Mouse (Mus musculus): ENCODE measurements at regions not wholly inside any gene's neighbourhood (a gene's known extent, or its start where the extent isn't known, plus 50 kb on each side); places are given as distances from the start of the nearest gene placed in this dataset.

DNA sequence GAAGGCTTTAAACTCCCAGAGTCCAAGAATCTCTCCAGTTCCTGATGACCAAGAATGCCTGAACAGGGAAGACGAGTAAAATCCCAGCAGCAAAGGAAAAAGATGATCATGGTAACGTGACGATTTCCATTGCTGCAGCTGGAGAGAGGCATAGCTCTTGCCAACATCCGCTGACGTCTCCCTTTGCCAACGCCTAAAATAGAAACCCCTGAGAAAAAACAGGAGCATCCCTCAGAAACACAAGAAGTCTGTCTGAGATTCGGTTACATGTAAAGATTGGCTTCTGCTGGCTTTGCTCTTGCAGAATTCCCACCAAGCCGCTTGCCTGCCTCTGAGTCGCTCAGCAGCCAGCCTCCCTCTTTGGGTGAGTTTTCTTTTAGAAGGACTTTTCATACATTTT lies 290.3 kb upstream of the Nt5c1b start:
- DNase-seq (ENCODE audit: low spot score): no peak

DNA sequence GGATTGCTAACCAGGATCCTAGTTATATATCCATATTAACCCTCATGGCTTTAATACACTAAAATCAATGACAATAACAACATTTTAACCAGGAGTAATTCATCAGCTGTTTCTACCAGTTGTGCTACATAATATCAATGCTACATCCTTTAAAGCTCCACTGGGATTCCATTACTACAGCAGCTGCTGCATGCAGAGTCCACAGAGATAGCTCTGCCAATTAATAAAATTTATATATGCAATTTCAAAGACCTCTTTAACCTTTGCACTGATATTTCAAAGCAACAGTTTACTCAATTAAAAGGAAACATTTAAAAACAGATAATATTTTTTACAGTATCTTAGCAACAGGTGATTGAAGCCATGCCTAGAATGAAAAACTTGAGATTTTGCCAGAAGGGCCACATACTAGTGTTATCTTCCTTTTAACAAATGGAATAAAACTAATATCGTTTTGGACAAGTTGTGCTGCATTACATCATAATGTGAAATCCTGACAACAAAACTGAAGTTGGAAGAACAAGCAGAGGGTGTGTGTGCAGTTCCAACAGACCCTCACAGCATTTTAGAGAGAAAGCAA lies 256.8 kb upstream of the Nt5c1b start:
- DNase-seq (ENCODE audit: low spot score): no peak

DNA sequence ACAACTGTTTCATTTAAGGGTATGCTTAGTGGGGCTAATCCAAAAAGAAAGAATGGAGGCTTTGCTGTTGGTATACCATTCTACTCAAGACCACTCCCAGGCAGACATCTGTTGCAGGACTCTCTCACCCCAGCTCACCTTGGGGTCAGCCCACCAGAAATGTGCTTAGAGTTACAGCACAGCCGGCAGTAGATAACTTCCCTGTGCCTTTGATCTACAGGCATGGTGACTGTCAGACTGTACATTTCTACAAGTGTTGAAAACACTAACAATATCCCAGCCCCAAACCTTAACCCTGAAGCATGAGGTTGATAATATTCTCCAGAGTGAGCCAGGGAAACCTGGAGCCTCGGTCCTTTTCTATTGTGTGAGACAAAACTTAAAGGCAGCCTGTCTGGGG lies 247.7 kb upstream of the Nt5c1b start:
- DNase-seq (ENCODE audit: low spot score): no peak

DNA sequence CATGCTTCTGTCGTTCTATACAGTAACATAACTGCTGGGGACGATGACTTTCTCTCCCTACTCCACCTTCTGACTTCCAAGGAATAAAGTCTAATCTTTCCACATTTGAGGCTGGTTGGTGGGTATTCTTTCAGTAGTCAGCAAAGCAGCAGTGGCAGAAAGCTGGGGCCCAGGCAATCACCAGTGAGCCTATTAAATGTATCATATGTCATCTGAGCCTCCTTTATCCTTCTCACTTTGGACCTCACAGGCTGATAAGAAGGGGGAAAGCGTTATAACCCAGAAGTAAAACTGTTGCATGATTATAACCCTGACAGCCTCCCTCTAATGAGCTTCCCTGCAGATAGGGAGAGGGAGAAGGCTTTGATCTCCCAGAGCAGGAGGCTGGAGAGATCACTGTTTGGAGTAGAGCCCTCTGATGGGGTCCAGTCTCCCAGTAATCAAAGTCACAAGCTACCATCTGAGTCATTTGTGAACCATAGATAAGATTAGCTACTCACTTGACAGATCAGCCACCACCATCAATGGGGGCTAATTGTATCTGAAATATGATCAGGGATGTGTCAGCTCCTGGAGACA lies 241.7 kb upstream of the Nt5c1b start:
- DNase-seq (ENCODE audit: low spot score): no peak

DNA sequence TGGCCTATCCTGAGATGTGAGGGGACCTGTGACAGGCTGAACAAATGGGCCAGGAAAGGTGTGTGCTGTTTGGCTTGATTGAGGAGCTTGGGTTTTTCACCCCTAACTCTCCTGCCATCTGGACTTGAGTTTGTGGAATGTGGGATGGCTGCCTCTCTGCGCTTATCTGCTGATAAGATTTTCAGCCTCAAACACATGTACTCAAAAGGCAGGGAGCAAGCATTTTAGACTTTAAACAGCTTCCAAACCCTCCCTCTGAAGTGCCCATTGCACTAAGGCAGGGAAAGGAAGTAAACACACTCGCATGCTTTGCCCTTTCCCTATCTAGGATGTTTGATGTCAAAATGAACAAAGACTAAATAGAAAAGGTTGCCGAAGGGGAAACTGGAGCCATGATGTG lies 235.6 kb upstream of the Nt5c1b start:
- no peak for DNase-seq (ENCODE audit: low spot score)

DNA sequence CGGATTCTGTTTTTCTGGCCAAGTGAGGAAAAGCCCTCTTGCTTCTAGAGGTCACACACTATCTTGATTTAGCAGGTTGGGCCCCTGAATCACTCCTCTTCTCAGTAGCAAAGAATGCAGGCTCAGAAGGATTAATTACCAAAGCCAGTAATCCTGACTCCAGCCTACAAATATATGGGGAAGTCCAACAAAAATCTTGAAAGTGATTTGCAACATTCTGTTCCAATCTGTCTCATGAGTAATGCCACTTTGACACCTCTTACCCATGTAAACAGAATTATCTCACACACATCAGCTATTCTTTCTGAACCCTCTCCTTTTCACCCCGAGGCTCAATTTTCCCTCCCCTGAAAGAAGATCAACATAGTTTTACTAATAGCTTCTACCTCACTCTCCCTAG lies 233.9 kb upstream of the Nt5c1b start:
- no peak for DNase-seq (ENCODE audit: low spot score)

DNA sequence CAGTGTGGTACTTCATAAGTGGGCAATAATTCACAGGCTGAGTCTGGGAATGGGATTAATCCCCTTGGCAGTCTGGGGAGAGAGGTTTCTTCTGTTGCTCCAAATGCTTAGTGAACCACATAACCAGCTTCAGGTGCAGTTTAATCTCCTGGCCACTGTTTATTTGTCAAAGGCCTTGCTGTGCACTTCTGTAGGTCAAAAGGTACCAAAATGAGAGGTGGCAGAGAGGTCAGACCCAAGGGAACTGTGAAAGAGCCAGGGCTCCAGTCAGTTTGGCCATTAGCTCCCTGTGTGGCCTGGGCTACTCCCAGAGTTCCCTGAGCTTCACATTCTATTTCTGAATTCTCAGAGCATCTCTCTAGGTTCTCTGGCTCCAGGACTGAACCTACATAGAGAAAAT lies 229.6 kb upstream of the Nt5c1b start:
- no peak for DNase-seq (ENCODE audit: low spot score)

DNA sequence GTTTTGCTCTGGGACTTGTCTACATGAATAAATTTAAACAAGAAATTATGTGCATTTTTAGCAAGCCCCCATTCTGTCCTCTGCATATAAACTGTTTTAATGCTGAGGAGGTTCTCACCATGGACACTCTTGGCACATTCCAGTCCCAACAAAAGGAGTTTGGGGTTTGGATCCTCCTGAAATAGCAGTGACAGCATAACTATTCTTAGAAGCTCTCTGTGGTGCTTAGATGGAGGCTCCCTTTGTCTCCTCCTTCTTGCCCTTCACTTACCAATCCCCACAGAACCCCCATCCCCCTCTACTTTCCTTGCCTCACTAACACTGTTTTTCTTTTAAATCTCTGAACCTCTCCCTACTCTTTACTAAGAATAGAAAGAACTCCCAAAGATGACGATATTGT lies 208.9 kb upstream of the Nt5c1b start:
- no peak for DNase-seq (ENCODE audit: low spot score)

DNA sequence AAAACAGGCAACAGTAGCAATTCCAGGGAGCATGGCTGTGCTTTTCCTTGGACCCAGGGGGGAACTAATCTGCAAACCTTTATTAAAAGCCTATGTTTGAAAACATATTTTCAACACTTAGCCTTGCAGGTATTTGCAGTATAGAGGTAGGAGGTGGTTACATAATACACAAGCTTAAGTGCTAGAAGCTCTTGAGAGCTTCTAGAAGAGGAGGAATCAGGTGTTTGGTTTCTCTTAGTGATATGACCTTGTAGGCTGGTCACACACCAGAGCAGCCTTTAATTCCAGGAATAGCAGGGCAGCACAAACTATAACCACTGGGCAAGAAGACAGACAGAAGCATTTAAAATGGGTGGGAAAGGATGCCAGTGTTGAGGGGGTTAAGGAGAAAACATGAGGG lies 201.7 kb upstream of the Nt5c1b start:
- DNase-seq (ENCODE audit: low spot score): no peak

DNA sequence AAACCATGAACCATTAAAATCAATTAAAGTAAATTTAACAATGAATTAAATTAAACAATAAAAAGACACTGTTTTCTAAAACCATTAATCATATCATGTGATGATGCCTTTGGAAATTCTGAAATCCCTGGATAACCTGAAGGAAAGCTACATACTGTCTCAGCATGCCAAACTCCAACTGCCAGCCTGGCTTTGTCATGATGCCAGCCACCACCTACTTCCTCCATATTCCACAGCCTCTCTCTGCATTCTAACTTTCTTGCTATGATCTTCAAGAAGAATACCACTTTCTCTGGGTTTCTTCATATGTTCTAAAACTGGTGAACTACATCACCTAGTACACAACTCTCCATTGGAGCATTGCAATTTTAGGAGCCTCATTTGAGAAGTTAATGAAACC lies 201.2 kb upstream of the Nt5c1b start:
- DNase-seq (ENCODE audit: low spot score): no peak

DNA sequence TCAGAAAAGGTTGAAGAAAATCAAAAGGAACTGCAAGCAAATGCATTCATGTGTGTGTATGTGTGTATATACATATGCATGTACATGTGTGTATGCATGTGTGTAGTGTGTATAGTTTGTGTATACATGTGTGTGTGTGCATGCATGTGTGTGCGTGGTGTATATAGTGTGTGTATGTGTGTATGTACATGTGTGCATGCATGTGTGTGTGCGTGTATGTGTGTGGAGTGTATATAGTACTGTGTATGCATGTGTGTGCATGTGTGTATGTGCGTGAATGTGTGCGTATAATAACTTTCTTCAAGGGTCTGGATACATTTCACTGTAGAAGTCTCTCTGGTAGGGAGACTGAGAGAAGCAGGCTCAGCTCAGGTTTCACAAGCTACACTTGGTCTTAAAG lies 191.1 kb upstream of the Nt5c1b start:
- DNase-seq (ENCODE audit: low spot score): no peak

DNA sequence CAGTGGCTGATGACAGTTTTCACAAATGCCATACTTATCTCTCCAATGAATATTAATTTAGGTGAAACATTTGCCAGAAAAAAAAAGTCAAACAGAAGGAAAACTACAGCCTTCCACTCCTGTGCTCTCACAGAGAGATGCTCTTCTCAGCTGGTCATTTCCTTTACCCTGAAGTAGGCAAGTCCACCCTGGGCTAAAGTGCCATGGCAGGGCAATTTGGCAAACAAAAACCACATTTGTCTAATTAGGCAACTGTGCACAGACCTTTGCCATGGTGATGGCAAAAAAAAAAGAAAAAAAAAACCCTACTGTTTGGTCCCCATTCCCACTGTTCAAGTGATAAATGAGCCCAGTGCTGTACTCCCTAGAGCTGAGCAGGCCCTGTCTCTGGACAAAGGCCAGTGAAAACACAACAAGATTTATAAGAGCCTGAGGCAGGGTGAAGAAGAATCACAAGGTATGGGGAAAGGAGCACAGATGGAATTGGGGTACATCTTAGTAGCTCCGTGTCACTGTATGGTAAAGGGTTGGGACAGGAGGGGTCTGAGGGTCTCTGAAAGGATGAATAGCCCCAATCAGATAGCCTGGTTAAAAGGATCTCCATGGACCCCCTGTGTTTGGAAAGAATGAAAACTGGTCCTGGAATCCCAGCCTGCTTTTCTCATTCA lies 190.5 kb upstream of the Nt5c1b start:
- DNase-seq (ENCODE audit: low spot score): peak; percentile 50

DNA sequence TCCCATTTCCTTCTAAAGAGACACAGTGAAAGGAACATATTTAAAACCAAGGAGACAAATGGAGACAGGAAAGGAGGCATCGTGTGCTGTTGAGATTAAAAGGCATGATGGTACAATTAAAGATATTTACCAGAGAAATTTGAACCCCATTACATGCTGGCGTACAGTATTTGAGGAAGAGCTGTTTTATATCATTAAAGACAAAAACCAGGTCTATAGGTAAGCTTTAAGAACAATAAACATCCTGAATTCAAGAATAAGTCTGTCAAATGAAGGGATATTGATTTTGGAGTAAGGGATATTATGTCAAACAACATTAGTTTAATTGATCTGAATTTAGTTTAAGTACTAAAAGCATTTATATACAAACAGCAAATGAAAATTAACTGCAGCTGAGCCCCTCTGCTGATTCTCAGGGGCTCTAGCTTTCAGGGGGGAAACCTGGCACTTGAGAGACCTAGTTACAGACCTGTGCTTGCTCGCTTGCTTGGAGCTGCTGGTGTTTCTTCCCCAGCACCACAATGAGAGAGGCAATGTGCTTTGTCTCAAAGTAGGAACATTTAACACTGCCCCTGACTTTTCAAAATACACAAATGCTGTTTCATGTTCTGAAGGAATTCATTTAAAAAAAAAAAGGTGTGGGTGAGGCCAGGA lies 189.8 kb upstream of the Nt5c1b start:
- no peak for DNase-seq (ENCODE audit: low spot score)

DNA sequence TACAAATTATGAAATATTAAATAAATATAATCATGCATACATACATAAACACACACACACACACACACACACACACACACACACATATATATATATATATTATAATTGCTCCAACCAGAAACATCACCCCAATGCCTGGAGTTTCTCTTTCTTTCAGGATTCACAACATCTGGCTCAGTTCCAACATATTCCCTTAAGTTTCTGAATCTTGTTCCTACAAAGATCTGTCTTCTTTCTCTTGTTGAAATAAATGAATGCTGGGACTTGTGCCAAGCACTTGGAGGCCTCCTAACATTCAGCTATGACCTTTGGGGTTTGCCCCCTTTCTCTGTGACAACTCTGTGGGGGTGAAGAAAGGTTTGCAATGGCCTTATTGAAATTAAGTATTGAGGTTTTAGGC lies 187.2 kb upstream of the Nt5c1b start:
- peak; percentile 23 for DNase-seq (ENCODE audit: low spot score)

DNA sequence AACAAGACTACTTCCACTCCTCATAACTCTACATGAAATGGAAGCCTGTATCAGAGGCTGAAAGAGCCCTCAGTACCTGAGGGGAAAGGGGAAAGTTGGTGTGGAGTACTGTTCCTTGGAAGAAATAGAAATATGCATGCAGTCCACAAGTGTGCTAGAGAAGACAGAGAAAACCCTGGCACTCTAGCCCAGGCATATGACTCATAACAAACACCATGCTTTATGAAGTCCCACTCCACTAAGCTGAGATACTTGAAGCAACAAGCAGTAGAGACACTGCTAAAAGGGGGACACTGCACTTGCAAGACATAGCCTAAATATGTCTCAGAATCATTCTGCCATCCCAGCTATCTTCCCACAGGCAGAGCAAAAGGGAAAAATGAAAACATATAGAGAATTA lies 183.2 kb upstream of the Nt5c1b start:
- no peak for DNase-seq (ENCODE audit: low spot score)

DNA sequence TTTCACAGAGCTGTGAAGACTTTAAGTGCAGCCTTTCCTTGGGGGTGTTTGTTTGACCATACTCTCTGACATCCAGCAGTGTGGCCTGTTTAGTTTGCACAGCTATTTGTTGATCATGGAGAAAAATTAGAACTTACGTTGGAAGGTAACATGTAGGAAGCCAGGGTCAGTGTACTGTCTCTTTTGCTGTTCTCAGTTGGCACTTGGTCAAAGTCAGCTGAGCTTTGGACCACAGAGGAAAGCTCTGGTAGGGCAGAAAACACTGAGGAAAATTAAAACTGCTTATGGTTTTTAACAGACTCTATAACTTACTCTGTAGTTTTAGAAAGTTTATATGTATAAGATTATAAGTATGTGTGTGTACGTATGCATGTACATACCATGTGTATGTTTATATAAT lies 180.0 kb upstream of the Nt5c1b start:
- no peak for DNase-seq (ENCODE audit: low spot score)

DNA sequence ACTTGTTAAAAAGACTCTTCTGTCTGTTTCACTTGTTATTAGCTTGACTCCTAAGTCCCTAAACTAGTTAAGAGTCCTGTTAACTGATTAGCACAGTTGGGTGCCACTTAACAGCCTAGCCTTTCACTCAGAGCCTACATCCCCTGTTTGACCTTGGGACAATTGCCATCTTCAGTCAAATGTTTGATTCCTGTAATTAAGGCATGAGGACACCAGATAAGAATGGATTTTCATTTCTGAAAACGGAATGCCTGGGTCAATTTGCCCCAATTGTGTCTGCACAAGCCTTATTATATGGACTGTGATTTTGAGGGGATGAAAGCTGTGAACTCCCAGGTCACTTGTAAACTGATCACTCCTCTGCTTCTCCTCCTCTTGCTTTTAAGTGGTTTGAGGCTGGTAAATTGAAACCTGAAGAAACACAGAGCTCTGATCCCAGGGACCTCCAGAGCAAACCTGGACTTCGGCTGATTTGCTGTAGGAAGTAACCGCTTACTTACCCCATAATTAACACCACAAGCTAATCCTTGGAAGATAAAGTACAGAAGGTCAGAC lies 171.8 kb upstream of the Nt5c1b start:
- no peak for DNase-seq (ENCODE audit: low spot score)

DNA sequence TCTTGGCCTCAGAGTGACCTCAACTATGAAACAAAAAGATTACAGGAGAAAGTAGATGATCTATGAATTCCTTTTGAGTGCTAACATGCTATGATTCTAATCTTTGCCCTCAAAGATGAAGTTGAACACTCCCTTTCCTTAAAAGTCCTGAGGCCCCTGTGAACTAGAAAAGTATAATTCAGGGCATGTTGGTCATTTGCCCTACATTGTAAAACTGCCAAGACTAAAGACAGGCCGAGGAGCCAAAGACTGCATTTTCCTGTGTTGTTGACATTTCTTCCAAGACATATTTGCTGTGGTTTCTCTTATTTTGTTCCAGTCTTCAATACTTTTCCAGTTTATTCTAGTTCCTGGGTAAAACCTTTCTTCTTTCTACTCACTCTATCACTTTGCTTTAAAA lies 159.9 kb upstream of the Nt5c1b start:
- peak; percentile 75 for DNase-seq (ENCODE audit: low spot score)

DNA sequence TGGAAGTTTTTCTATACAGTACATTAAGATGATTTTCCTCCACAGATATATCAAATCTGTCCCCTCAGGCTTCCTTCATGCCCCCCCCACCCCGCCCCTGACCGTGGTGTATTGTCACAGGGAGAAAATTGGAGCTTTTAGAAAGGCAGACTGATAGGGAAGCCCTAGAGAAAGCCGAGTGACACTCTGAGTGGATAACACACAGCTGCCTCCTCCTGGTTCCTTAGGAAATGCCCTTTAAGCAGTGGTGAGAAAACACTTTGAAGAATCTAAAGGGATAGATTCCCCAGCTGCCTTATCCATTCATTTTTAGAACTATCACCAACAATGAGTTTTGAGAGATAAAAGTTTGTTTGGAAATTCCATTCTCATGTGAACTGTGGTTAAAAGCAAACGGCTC lies 147.0 kb upstream of the Nt5c1b start:
- DNase-seq (ENCODE audit: low spot score): peak; percentile 37

DNA sequence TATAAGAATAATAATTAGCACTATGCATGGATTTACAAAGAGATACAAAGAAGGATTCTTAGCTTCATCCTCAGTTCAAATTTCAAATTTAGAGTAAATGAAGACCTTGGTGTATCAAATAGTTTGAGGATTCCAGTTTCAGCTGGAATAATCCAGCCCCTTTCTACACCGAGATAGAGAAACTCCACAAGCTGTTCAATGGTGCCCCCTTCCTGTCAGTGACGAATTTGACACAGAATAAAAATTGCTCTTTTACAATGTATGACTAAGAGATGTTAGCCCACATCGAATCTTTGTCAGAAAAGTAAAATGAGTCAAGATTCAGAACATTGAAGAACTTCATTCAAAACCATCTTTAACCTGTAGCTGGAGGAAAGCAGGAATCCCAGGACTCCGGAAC lies 145.9 kb upstream of the Nt5c1b start:
- peak; percentile 73 for DNase-seq (ENCODE audit: low spot score)

DNA sequence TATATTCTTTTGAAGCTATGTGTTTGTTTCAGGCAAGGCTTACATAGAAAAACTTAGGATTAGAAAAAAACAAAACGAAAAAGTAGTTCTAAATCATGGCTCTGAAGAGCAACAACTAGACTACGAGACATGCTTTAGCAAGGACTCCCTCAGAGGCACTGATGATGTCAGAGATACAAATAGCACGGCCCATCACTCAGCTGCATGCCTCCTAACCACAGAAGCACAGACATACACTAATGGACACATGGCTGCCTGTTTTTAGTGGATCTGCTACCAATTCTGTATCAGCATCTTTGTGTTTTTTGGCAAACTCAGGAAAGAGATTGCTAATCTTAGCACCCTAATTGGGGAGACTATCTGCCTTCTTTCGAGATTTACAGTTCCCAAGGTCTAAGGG lies 138.6 kb upstream of the Nt5c1b start:
- no peak for DNase-seq (ENCODE audit: low spot score)

DNA sequence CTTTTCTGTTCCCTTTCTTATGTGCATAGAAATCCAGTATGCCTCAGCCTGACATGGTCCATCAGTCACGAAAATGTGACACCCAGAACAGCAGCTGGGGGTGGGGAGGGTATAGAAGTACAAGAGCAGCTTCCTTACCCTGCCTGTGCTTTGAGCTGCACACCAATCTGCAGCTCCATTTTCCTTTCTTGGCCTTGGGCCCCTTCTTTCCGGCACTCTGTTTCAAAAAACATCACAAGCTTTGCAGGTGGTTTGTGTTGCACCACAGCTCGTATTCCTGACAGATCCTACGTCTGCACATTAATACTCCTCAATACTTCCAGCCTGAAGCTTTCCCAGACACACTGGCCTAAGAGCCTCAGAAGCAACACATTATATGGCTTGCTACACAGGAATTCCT lies 138.1 kb upstream of the Nt5c1b start:
- DNase-seq (ENCODE audit: low spot score): no peak

DNA sequence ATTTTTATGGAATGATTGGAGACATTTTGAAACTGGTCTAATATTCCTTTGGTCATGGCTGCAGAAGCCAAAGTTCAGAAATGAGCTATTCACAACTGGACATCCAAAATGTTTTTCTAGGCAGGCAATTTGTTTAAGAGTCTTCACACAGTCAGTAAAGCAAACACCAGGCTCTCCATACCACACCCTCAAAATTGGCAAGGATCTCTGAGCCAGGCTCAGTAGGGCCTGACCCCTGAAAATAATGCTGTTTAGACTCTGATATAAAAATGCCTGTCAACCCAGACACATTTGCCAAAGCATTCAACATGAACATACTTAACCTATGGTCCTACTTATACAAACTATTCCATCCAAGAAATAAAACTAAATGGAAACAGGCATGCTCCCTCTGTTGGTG lies 121.7 kb upstream of the Nt5c1b start:
- DNase-seq (ENCODE audit: low spot score): peak; percentile 19
